Mouse (Mus musculus) natural killer cell, adult 2 months (primary cell): Measurements from ENCODE around the gene Gfm2.
"Not testable (repeated sequence)": the region's sequence is repeated elsewhere in the genome, so short reads cannot be mapped to it uniquely, and the experiment has no call there.

Source experiments
- DNase-seq, 2 experiments: peaks; one replicate each; pipeline ENCODE4 v3.0.0; 2022; ENCODE audit warnings: low spot score in 2 of 2

Gene Gfm2

DNA sequence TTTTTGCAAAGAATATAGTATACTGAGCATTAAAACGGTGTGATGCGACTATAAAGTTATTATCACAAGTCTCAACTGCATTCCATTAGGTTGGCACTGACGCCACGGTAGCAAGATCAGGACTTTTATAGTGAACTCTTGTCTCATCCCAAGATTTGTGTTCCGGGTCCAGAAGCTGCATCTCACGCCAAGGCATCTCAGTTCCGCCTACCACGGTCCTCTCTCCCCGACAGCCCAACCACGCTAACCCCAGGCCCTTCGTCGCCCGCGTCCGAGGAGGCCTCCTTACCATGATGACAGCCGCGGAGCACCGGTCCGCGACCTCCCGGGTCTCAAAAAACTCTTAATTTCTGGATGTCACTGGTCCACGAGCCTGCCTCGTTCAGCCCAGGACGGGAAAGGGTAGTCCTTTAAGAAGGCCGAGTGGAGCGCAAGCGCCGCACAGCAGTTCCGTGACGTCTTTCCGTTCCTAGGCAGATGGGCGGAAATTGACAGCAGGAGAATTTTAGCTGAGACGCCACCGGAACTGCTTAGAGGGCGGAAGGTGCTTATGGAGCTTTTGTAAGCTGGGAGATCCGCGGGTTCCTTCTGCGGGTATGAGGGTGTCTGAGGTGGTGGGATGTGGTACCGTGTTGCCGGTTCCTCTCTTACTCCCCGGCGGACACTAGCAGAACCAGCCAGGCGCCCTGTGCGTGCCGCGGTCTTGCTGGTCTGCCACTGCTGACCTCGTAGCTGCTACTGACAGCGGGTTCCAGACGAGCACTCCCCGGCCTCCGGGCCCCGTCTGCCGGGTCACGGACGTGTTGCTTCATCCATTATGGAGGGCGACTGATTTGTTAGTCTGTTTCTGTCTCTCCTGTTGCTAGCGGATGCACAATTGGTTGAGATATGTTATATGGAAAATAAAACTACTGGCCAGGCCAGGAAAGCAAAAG, at the start of gene Gfm2, which contains the start of gene Nsa2:
Gfm2 (plus strand) TSS at position 472 of the 935 bp plus-strand sequence.
Nsa2 (minus strand) TSS at position 472 of the 935 bp plus-strand sequence.
- DNase-seq, result peak; percentile 88 to 89

DNA sequence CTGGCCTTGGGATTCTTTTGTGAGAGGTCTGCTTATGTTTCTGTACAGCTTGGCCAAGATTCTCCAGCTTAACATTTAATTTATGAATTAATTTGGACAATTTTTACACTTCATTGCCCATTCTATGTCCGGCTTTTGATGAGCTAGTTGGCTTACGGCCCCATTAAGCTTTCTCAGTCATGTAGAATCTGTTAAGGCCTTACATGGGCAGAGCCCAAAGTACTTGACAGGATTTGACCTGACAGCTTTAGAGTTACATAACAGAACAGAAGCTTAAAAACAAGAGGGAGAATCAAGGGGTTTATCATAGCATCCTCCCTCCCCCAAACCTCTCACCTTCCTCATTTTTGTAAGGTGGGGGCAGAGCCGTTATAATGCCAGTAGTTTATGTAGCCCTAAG, 49.6 kb upstream of the Gfm2 start:
- no peak for DNase-seq

DNA sequence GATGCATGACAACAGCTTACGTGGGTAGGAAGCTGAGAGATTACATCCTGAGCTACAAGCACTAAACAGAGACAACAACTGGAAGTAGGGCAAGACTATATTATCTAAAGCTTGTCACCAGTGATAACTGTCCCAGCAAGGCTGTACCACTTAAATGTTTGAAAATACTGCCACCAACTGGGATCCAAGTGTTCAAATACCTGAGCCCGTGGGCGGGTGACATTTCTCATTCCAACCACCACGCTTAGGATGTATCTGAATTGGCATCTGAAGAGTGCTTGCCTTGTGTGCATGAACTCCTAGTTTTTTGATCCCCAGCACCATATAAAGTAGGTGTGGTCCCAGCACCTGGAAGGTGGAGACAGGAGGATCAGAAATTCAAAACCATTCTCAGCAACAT, 42.0 kb upstream of the Gfm2 start:
- no peak for DNase-seq

DNA sequence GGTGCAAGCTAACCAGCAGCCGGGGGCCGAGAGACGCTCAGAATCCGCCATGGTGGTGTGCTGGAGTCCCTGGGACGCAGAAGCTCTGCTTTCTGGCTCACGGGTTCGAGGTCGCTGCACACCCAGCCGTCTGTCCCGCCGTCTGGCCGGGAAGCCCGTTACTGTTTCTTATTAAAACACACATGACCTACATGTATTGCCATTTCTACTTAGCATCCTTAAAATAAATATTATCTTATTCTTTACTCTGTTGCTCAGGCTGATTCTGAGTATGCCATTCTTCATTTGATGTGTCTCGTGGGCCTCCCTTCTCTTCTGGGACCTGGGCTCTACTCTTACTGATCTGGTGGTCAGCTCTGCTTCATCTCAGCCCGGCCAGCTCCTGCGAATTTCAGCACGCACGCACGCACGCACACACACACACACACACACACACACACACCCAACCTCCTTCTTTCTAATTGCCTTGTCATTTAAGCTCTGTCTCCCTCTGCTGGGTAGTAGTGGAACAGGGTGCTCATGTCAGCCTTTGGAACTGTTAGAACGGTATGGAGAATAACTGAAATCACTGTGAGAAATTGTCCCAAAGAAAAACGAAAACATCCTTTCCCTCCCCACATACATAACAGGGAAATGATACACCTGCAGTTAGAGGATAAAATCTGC, 38.4 kb upstream of the Gfm2 start, which contains the start of gene Gm6169:
Gm6169 (minus strand) TSS at position 51 of the 666 bp plus-strand sequence.
- peak in 1 of 2 experiments; percentile 1 for DNase-seq

DNA sequence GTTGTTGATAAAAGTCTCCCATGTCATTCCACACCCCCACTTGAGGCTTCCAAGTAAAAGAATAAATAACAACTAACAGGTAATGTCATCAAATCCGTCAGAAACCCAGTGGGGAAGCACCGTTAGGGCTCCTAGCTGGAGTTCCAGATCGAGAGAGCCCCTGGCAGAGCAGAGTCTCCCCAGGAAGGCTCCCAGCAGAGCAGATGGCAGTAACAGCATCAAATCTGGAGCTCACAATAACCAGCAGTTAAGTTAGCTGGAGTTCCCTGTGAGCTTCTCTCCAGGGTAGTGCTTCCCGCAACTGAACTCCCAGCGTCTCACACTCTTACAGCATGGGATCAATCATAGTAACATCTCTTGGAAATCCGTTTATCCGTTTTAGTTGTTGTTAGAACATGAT, 32.7 kb upstream of the Gfm2 start:
- no peak for DNase-seq

DNA sequence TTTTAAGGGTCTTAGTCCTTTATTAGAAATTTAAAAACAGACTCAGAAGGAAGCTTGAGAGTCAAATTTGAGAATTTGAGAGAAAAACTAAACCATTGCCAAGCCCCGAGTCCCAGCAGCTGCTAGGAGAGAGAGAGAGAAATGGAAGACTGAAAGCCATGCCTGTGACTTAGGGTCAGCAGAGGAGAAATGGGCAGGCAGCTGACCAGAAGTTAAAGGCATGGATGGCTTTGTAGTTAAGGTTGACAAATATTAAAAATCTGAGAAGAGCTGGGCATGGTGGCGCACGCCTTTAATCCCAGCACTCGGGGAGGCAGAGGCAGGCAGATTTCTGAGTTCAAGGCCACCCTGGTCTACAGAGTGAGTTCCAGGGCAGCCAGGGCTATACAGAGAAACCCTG, 30.0 kb upstream of the Gfm2 start:
- not testable (repeated sequence) for DNase-seq

DNA sequence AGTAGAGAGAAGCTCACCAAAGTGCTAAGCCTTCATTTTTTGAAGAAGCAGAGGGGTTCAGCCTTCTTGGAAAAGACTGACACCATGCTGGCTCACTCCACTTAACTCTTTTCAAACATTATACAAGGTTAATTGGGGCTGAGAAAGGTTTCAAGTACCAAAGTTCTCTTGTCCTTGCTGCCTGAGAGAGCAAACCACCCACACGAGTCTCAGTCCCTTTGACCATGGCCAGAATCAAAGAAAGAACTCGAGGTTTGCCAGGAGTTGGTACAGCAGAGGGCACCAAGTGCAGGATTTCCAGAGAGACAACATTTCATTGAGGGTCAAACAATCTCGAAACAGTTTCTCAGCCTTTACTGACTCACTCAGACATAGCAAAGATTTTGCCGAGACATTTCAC, 28.7 kb upstream of the Gfm2 start:
- DNase-seq, result no peak

DNA sequence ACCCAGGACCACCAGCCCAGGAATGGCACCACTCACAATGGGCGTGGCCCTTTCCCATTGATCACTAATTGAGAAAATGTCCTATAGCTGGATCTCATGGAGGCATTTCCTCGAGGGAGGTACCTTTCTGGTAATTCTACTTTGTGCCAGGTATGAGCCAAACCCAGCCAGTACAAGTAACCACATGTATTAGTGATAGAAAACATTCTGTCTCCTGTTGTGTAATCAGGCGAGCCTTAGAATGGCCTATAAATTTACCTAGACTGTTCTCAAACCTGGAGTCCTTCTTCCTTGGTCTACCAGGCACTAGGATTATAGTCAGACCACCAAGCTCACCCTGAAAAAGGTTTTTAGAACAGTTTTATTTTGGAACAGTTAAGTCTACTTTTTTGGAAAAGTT, 16.4 kb upstream of the Gfm2 start:
- DNase-seq, result no peak

DNA sequence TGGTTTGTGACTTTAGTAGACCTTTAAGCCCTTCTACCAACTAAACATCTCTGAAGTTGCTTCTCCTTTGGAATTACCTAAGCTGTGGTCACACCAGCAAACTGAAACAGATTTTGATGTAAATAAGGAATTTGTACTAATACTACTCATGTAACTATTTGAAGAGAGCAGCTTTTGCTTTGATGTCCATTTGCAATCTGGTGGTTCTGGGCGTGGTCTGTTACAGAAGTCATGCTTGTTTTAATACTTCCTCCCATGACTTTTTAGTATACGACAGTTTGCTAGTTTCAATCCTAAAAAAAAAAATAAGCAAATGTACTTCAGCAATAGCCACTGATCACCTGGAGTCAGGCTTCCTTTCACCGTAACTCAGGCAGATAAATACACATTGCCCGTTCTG, 8.1 kb upstream of the Gfm2 start:
- DNase-seq, result not testable (repeated sequence)

DNA sequence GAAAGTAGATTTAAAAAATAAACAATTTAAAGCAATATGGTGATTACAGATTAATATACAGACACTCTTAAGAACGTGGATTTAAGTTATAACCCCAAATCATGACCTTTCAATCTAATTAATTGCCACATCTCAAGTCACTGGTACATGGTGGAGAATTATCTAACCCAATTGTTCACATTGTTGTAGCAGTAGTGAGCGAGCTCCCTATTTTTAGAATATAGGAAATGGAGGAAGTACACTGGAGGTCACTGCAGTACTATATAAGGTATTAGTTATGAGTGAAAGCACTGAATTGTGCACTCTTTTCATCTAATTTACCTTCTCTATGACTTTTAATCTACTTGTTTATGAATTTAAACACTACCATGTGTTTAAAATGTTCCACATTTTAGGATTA, 7.3 kb upstream of the Gfm2 start:
- DNase-seq, result not testable (repeated sequence)

DNA sequence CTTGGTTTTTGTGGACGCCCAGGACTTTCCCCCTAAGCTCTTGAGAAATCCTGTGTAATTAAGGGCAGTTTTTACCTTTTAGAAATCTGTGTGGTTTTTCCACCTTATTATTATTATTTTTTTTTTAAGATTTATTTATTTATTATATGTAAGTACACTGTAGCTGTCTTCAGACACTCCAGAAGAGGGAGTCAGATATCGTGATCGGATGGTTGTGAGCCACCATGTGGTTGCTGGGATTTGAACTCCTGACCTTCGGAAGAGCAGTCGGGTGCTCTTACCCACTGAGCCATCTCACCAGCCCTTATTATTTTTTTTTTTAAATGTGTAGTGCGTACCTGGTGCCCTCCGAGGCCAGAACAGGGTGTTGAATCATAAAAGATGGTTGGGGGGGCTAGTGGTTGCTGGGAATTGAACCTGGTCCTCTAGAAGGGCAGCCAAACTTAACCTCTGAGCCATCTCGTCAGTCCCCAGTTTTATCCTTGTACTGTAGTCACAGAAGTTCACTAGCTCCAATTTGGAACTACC, 731 bp downstream of the Gfm2 start:
- DNase-seq, result not testable (repeated sequence)

DNA sequence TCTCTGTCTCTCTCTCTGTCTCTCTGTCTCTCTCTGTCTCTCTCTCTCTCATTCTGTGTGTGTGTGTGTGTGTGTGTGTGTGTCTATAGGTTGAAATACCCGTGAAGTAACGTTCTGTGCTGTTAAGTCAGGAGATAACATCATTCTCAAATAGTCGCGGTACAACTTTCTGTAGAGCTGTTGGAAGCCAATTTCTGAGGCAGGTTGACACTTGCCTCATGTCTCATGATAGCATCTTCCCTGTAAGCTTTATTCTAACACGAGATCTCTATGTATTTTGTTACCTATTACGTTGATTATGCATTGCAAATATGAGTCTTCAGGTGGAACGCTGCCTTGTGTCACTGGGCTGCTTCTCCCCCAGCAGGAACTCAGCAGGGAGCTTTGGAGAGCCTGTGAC, 4.6 kb downstream of the Gfm2 start:
- DNase-seq, result no peak

DNA sequence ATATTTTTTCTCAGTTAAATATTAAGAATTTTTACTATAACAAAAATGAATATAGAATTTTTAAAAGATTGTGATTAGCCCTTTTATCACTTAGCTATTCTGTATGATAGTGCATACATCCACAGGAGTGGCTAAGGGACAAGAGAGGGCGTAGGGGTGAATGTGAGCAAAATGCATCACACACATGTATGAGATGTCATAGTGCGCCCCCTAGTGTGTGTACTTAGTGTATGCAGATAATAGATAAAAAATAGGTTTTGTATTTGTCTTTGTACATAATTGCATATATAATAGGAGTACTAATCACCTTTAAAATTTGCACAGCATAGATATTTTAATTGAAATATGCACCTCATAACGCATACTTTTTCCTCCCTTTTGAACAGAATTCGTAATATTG, 8.1 kb downstream of the Gfm2 start:
- DNase-seq, result peak; percentile 44 to 62

DNA sequence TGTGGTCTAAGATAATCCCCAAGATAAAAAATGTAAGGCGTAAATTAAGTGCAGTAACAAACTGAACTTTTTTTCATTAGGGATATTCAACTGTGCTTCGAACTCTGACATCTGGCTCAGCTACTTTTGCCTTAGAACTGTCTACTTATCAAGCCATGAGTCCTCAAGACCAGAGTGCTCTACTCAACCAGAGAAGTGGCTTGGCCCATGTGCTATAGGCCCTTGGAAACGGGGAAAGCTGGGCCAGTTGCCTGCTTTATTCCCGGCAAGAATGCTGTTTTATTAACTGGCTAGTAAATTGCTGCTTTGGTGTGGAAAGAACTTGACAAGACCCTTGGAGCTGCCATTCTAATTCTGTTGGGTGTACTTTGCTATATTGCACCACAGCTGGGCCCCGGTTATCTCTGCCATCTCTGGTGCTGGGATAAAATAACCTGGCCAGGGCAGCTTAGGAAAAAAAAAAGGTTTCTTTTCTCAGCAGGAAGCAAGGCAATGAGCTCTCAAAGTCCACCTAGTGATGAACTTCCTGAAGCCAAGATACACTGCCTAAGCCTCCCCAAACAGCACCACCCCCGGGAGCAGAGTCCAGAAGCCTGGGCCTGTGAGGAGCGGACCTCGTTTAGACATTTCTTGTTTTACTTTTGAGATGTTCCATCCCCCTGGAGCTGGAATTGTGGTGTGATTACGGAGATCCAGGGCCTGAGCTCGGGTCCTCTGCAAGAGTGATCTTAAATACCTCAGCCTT, 38.0 kb downstream of the Gfm2 start:
- no peak for DNase-seq

DNA sequence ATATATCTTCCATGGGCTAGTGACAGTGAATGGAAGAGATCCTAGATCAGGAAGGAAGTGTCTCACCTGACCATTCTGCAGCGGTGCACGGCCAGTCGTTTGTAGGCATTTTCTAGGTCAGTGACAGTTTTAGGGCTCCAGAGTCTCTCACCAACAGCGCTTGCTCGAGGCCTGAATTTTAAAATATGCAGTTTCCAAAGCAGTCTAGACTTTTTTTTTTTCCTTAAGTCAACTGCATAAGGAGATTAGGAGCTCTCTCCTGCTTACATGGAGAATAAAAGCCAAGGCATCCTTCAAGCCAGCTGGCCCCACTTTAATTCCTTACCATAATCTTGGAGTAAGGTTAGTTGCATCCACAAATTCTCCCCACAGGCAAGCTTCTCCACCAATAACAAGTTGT, 39.0 kb downstream of the Gfm2 start:
- DNase-seq, result no peak

DNA sequence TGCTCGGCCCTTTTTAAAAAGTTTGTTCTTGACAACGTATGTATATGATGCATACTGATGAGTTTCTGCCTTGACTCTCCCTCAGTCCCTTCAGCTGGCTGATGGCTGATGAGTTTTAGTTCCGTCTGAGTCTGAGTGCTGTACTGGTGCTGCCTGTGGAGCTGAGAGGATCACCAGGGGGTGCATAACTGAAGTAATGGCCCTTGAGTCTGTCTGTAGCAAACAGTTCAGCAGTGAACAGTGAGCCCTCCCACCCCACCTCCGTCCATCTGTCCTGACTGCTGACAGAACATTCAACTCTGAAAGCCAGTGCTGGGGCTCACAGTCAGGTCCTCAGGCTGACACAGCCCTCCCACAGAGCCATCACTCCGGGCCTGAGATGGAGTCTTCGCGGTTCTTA, 41.2 kb downstream of the Gfm2 start:
- DNase-seq, result no peak

DNA sequence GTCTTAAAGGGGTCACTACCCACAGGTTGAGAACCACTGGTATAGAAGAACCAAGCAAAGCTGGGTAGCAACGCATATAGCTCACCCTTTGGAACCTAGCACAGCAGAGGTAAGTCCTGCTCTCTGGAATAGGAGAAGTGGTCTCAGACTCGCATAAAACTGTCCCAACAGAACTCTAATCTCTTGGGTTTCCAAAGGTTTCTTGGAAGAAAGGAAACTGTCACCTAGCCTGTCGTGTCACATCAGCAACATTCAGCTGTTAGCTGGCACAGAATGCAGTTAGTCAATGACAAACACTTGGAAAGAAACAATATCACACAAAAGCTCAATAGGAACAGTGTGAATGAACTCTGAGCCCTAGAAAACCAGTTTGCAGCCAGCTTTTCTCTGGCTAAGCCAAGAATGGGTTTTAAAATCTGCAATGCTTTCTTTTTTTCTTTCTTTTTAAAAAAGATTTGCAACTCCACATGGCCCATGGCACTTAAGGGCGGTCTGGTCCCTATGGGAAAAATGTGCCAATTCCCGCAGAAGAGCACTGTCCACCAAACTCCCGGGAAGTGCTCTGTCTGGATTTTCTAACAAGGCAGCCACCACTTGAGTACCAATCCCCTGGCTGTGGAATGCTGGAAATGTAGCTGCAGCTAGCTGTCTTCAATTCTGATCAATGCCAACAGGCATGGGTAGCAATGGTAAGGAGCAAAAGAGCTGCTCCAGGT, 42.5 kb downstream of the Gfm2 start:
- DNase-seq, result no peak

DNA sequence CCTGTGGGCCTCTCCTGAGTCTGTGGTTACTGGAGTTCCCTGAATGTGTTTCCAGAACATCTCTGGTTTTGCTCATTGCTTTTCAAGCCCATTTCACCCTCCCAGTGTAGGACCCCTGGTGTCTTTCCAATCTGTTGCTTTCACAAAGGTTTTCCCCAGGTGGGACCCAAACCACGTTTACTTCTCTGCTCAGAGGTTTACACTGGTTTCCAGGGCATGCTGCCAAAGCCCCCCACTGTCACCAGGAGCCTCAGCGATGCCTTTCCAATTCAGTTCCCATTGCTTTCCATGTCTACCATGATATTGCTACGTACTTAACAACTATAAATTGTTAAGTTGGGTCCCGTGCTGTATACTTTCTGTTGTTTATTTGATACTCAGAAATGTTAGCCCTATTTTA, 45.1 kb downstream of the Gfm2 start:
- DNase-seq, result no peak

DNA sequence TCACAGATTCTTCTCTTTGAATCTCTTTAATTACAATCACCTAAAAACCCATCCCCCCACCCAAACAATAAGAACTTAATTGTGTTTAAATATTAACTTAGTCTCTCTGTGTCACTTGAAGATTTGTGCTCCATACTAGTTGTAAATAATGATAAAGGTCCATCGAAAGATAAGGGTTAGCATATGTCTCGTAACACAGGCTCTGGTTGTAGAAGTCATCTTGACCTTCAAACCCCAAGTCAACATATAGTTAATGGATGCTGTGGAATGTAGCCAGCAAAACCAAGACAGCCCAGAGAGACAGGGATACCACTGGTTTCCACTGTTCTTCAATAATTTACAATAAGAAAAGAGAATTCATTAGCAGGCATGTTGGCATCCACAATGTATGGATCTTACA, 46.4 kb downstream of the Gfm2 start:
- DNase-seq, result no peak

DNA sequence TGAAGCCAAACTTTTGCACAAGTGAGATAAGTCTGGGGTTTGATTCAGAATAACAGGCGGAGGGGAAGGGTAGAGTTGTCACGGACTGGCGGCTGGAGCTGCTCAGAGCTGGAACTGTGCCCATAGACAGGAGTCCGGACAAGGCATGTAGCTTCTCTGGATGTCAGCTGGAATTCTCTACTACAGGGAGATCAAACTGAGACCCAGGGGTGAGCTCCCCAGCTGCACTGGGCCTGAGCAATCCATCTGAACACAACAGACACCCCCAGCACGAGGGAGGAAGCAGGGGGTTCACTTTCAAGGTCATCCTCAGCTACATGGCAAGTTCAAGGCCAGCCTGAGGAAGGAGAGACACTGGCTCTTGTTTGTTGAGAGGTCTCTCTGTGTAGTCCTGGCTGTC, 46.9 kb downstream of the Gfm2 start:
- no peak for DNase-seq

DNA sequence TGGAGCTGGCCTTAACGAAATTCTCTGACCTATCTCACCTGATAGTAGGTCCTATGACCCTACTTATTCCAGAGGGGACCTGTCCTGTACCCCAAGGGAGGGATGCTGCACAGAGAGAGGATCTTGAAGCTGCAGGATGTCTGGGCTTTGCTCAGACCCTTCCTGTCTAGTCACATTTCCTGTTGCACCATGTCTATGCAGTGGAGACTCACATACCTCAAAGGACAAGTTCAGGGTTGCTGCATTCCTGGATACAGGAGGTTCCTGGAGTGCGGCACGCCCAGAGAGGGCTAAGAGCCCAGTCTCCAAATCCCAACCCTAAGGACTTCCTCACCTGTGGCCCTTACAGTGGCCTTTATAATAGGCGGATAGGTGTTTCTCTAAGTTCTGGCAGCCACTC, 48.6 kb downstream of the Gfm2 start:
- DNase-seq, result no peak
